Mouse (Mus musculus) bone marrow, adult 2 months (tissue): Measurements from ENCODE around the gene Ep400.

Experiments
- CTCF ChIP-seq: fragments of 200-500 bp; IDR thresholded peaks from 2 replicates; pipeline ENCODE4 v1.5.1; 2011; ENCODE audit warnings: low read length, control low read depth; ENCODE audit not compliant: control insufficient read depth, insufficient read depth
- POLR2A ChIP-seq: fragments of 200-500 bp; IDR thresholded peaks from 2 replicates; pipeline ENCODE4 v1.6.1; 2011; ENCODE audit warnings: low read depth, mild to moderate bottlenecking, control low read depth, low read length, borderline replicate concordance; ENCODE audit not compliant: control insufficient read depth

- TF ChIP-seq CTCF, result no peak
- TF ChIP-seq POLR2A, result no peak
These were observed 12.6 kb upstream of the Ep400 start for GRCm38 (mm10) chr5:110783150-110783549.
